In the genomic region with DNA sequence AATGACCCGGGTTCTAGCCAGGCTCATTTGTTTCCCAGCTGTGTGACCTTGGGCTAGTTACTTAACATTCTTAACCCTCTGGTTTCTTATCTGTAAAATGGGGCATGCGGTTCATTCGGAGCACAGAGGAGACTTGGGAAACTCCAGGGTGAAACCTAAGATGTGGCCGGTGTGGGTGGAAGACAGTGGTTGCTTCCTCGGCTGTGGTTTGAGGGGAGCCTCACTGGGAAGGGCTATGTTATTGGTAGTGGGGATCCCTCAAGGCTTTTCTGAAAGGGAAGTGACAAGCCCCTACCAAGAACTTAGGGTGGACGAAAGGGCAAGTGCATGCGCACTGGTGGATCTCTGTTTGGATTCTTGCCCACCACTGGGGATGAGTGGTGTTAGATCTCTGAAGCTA, we compare ENCODE assay signal across 23 mouse cellular contexts. TPM values are rescaled to one million over a fixed set of nuclear protein-coding genes. Genes with fewer than 3 reads are reported as not detected.
"Had no signal": no experiment of that assay in that cellular context is flagged by ENCODE, and none has a peak within 500 bp of the region (broad histone marks: within the 10 kb centered on the region; RNA-seq: fewer than 3 reads in every experiment).

No protein-coding gene starts in this region.

- H3K27ac ChIP-seq: layer of hippocampus, adult 2 months; liver, embryonic 13.5 days; neural tube, embryonic 13.5 days; stomach, embryonic 15.5 days had no signal

- H3K4me2 ChIP-seq: liver, embryonic 13.5 days; midbrain, embryonic 11.5 days; neural tube, embryonic 13.5 days; stomach, embryonic 15.5 days had no signal

- H3K36me3 ChIP-seq: liver, embryonic 13.5 days; neural tube, embryonic 13.5 days; stomach, embryonic 15.5 days had no signal

- H3K4me1 ChIP-seq: liver, embryonic 13.5 days; neural tube, embryonic 13.5 days had no signal

- H3K9me3 ChIP-seq: liver, embryonic 13.5 days; megakaryocyte, embryonic 14.5 days; neural tube, embryonic 13.5 days; stomach, embryonic 15.5 days had no signal

- DNase-seq: kidney, adult 18-20 months; kidney, adult 9 months; kidney, postnatal 14 days; layer of hippocampus, adult 9-11 months; liver, embryonic 13.5 days; lung, adult 2 months; lung, postnatal 14 days; midbrain, embryonic 14.5 days; retina, postnatal 1 day; spleen, adult 18-20 months; thymus, postnatal 25 days had no signal

- H3K9ac ChIP-seq: liver, embryonic 13.5 days; neural tube, embryonic 13.5 days; stomach, embryonic 15.5 days had no signal

- H3K4me3 ChIP-seq: layer of hippocampus, adult 2 months; liver, embryonic 13.5 days; megakaryocyte, embryonic 14.5 days; neural tube, embryonic 13.5 days; stomach, embryonic 15.5 days had no signal

- H3K27me3 ChIP-seq: liver, embryonic 13.5 days; neural tube, embryonic 13.5 days; stomach, embryonic 15.5 days had no signal

RNA-seq across cellular contexts. Expression of gene Krt80, which starts 14.6 kb away (rescaled TPM):
- polyA plus RNA-seq: limb, embryonic 11.5 days; midbrain, embryonic 11.5 days; midbrain, embryonic 14.5 days had no signal

RNA-seq across cellular contexts. Expression of gene Krt7, which starts 26.2 kb away (rescaled TPM):
- total RNA-seq: layer of hippocampus, adult 2 months; layer of hippocampus, postnatal 25 days; left cerebral cortex, adult 18-20 months; left cerebral cortex, postnatal 10 days had no signal

RNA-seq across cellular contexts. Expression of gene Krt87, which starts 54.0 kb away (rescaled TPM):
- total RNA-seq: liver, adult 2 months; neutrophil, adult 5-6 weeks had no signal
- polyA plus RNA-seq: limb, embryonic 11.5 days; liver, adult 2 months; liver, embryonic 13.5 days; liver, embryonic 16.5 days had no signal
